19 mouse cellular contexts compared by ENCODE assay signal in the genomic region with DNA sequence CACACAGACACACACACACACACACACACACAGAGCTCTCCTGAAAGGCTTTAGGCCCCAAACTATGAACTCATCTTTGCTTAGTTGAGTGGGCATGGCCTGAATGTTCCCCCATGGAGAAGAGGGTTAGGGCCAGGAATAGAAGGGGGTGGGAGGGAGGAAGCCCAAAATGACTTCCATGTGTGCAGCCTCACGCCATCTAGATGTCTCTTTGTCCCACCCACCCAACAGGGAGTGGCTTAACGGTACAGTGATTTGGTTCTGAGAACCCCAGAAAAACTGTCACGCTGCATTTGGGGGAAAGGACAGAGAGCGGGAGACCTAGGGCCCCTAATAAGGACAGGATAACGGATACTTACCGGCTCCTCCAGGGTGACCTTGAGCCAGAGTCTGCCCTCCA. TPM values are rescaled to one million over a fixed set of nuclear protein-coding genes. Genes with fewer than 3 reads are reported as not detected.
DNase-seq lines count a peak whose midpoint lies in the region; ATAC-seq and TF ChIP-seq lines count a peak whose summit lies in the region.
"Had no signal": no experiment of that assay in that cellular context is flagged by ENCODE, and none has a peak within 500 bp of the region (broad histone marks: within the 10 kb centered on the region; RNA-seq: fewer than 3 reads in every experiment).

No protein-coding gene starts in this region.

- no peaks in the 10 kb centered on the region for H3K9me3 ChIP-seq in hindbrain, embryonic 11.5 days (ENCODE audit: control insufficient read depth, low read length)
- H3K9me3 ChIP-seq in hindbrain, embryonic 14.5 days (ENCODE audit: control insufficient read depth, low read length), result no peaks in the 10 kb centered on the region
- H3K9me3 ChIP-seq: forebrain, embryonic 13.5 days; kidney, embryonic 15.5 days; liver, embryonic 13.5 days; neural tube, embryonic 12.5 days had no signal

- H3K4me3 ChIP-seq in gastrocnemius, adult 2 months, result peak overlapping the region; percentile 40
- H3K4me3 ChIP-seq in hindbrain, embryonic 11.5 days (ENCODE audit: low read depth, low read length), result no peak overlapping the region
- H3K4me3 ChIP-seq in hindbrain, embryonic 14.5 days (replicated peaks; ENCODE audit: low read length), result no peak overlapping the region
- no peak overlapping the region for H3K4me3 ChIP-seq in embryonic fibroblast, embryonic 13.5 days (ENCODE audit: insufficient read depth, low read length)
- H3K4me3 ChIP-seq: forebrain, embryonic 13.5 days; kidney, embryonic 15.5 days; liver, embryonic 13.5 days; megakaryocyte, embryonic 14.5 days; neural tube, embryonic 12.5 days had no signal

- no peaks in the 10 kb centered on the region for H3K36me3 ChIP-seq in hindbrain, embryonic 11.5 days (ENCODE audit: control insufficient read depth, insufficient read depth, low read length)
- no peaks in the 10 kb centered on the region for H3K36me3 ChIP-seq in hindbrain, embryonic 14.5 days (replicated peaks; ENCODE audit: control insufficient read depth, insufficient read depth)
- H3K36me3 ChIP-seq: kidney, embryonic 15.5 days; liver, embryonic 13.5 days; neural tube, embryonic 12.5 days had no signal

- H3K4me1 ChIP-seq in hindbrain, embryonic 11.5 days (replicated peaks; ENCODE audit: control insufficient read depth, insufficient read depth, low read length), result 0 out of 2 replicates have a peak, but pooled peaks cover 2% of the 10 kb centered on the region
- H3K4me1 ChIP-seq in hindbrain, embryonic 14.5 days (replicated peaks; ENCODE audit: control insufficient read depth, insufficient read depth, low read length), result peaks cover 4% of the 10 kb centered on the region; the same call in 1 of the 2 replicates
- peaks cover 9% of the 10 kb centered on the region; the same call in 1 of the 2 replicates for H3K4me1 ChIP-seq in embryonic fibroblast, embryonic 13.5 days (ENCODE audit: control insufficient read depth, insufficient read depth, low read length)

- H3K27ac ChIP-seq in gastrocnemius, adult 2 months, result peak overlapping the region; percentile 79
- H3K27ac ChIP-seq in hindbrain, embryonic 11.5 days (ENCODE audit: low read depth, low read length), result no peak overlapping the region
- H3K27ac ChIP-seq in hindbrain, embryonic 14.5 days, result no peak overlapping the region
- H3K27ac ChIP-seq in embryonic fibroblast, embryonic 13.5 days (ENCODE audit: insufficient read depth, low read length), result peak overlapping the region; percentile 78
- H3K27ac ChIP-seq: forebrain, embryonic 13.5 days; liver, embryonic 13.5 days; neural tube, embryonic 12.5 days had no signal

- no peak for DNase-seq in gastrocnemius, adult 2 months
- no peak for DNase-seq in gastrocnemius, postnatal 10 days
- peak; percentile 29 for DNase-seq in hindbrain, embryonic 11.5 days (ENCODE audit: low spot score)
- DNase-seq in hindbrain, embryonic 14.5 days (ENCODE audit: low spot score), result no peak
- DNase-seq in cerebellum, adult 9-10 months, result no peak
- no peak for DNase-seq in left cerebral cortex, postnatal 36 days (ENCODE audit: low spot score in 2 of 2)
- DNase-seq in cerebellum, postnatal 14 days, result no peak
- DNase-seq: cerebellum, adult 11 months; heart, postnatal 10 days; liver, embryonic 13.5 days; right cerebral cortex, postnatal 14 days had no signal

- 49% methylated on average over 6 of the region's 6 CpGs for WGBS in hindbrain, embryonic 11.5 days
- 67% methylated on average over 6 of the region's 6 CpGs for WGBS in hindbrain, embryonic 14.5 days

- no peak overlapping the region for H3K4me2 ChIP-seq in hindbrain, embryonic 11.5 days (replicated peaks; ENCODE audit: low read depth, low read length)
- no peak overlapping the region for H3K4me2 ChIP-seq in hindbrain, embryonic 14.5 days (replicated peaks)
- H3K4me2 ChIP-seq: forebrain, embryonic 13.5 days; kidney, embryonic 15.5 days; liver, embryonic 13.5 days; neural tube, embryonic 12.5 days had no signal

- no peak for ATAC-seq in hindbrain, embryonic 11.5 days (ENCODE audit: low FRiP score)
- ATAC-seq in hindbrain, embryonic 14.5 days (ENCODE audit: low FRiP score), result no peak
- ATAC-seq: forebrain, embryonic 13.5 days; inflammation-experienced regulatory T-cells, adult 6 months; lung, postnatal 0 days had no signal

- TF ChIP-seq POLR2A in embryonic fibroblast, embryonic 13.5 days (IDR thresholded peaks at IDR 0.05; ENCODE audit: low read depth, low read length), result peak; percentile 51; the same call in 1 of the 2 replicates

- H3K27me3 ChIP-seq in hindbrain, embryonic 11.5 days (ENCODE audit: control insufficient read depth, insufficient read depth, low read length), result peaks cover 26% of the 10 kb centered on the region
- peaks cover 36% of the 10 kb centered on the region for H3K27me3 ChIP-seq in hindbrain, embryonic 14.5 days (ENCODE audit: control insufficient read depth, insufficient read depth, low read length)
- H3K27me3 ChIP-seq: Patski had no signal

- intact Hi-C loops in gastrocnemius, adult 2 months (cut with DNase I), result no loop called here
- intact Hi-C loops in left cerebral cortex, postnatal 36 days (cut with DNase I), result no loop called here

- H3K9ac ChIP-seq in hindbrain, embryonic 11.5 days (ENCODE audit: low read depth, low read length), result no peak overlapping the region
- H3K9ac ChIP-seq in hindbrain, embryonic 14.5 days, result no peak overlapping the region
- H3K9ac ChIP-seq: forebrain, embryonic 13.5 days; kidney, embryonic 15.5 days; liver, embryonic 13.5 days; neural tube, embryonic 12.5 days had no signal

- no peak for TF ChIP-seq CTCF in gastrocnemius, adult 2 months (IDR thresholded peaks at IDR 0.05)
- TF ChIP-seq CTCF in embryonic fibroblast, embryonic 13.5 days (IDR thresholded peaks at IDR 0.05; ENCODE audit: borderline replicate concordance, insufficient read depth, low read length), result no peak

RNA-seq across cellular contexts. Expression of a gene that starts 2.8 kb away (rescaled TPM):
- total RNA-seq in gastrocnemius, adult 2 months (2021), result 1 to 10 TPM; 2.5 TPM
- 1 to 10 TPM; 3.7 to 5.9 TPM for total RNA-seq in gastrocnemius, postnatal 10 days (2021)
- polyA plus RNA-seq in hindbrain, embryonic 11.5 days (2014; fragmentation: Nextera tagmentation; extraction: Ambion mirVana), result 0.54 and 0.66 TPM in 2 replicates
- 0.81 and 1.4 TPM in 2 replicates for polyA plus RNA-seq in hindbrain, embryonic 14.5 days (2014; fragmentation: Nextera tagmentation; extraction: Ambion mirVana)
- 15.6 and 23.3 TPM in 2 replicates for polyA plus RNA-seq in embryonic fibroblast, embryonic 13.5 days (2011; ENCODE audit: insufficient read length, low read depth, missing spikeins)
- 1 to 10 TPM; 4.9 to 9.0 TPM for total RNA-seq in left cerebral cortex, postnatal 36 days (2021)

RNA-seq across cellular contexts. Expression of a gene that starts 17.9 kb away (rescaled TPM):
- total RNA-seq in gastrocnemius, adult 2 months (2021), result 1 to 10 TPM; 1.1 to 1.7 TPM
- 1 to 10 TPM; 4.5 to 8.6 TPM for total RNA-seq in gastrocnemius, postnatal 10 days (2021)
- polyA plus RNA-seq in hindbrain, embryonic 11.5 days (2014; fragmentation: Nextera tagmentation; extraction: Ambion mirVana), result 5.6 and 6.1 TPM in 2 replicates
- 49.2 and 50.8 TPM in 2 replicates for polyA plus RNA-seq in hindbrain, embryonic 14.5 days (2014; fragmentation: Nextera tagmentation; extraction: Ambion mirVana)
- polyA plus RNA-seq in embryonic fibroblast, embryonic 13.5 days (2011; ENCODE audit: insufficient read length, low read depth, missing spikeins), result 3.8 and 9.4 TPM in 2 replicates
- 10 to 100 TPM; 53.5 to 65.7 TPM for total RNA-seq in left cerebral cortex, postnatal 36 days (2021)

RNA-seq across cellular contexts. Expression of a gene that starts 25.8 kb away (rescaled TPM):
- under 1 TPM; 0.36 to 0.39 TPM for total RNA-seq in gastrocnemius, adult 2 months (2021)
- 1 to 10 TPM; 1.2 to 1.4 TPM for total RNA-seq in gastrocnemius, postnatal 10 days (2021)
- 0.10 and 0.15 TPM in 2 replicates for polyA plus RNA-seq in hindbrain, embryonic 11.5 days (2014; fragmentation: Nextera tagmentation; extraction: Ambion mirVana)
- 0.27 and 0.39 TPM in 2 replicates for polyA plus RNA-seq in hindbrain, embryonic 14.5 days (2014; fragmentation: Nextera tagmentation; extraction: Ambion mirVana)
- 0.12 and 0.70 TPM in 2 replicates for polyA plus RNA-seq in embryonic fibroblast, embryonic 13.5 days (2011; ENCODE audit: insufficient read length, low read depth, missing spikeins)
- total RNA-seq in left cerebral cortex, postnatal 36 days (2021), result under 1 TPM; 0.32 to 0.75 TPM
- polyA plus RNA-seq: inflammation-experienced regulatory T-cells, adult 6 months had no signal

Comparison
In these comparisons a context has a peak if more than half of its experiments do, and no peak if none do; other contexts are left out.
1. H3K27ac ChIP-seq: peak in gastrocnemius, adult 2 months (single experiment) and embryonic fibroblast, embryonic 13.5 days (single experiment); none in hindbrain, embryonic 11.5 days (single experiment) and hindbrain, embryonic 14.5 days (single experiment).
2. RNA of a gene that starts 17.9 kb away (total RNA-seq): 53.5 to 65.7 TPM in left cerebral cortex, postnatal 36 days; 4.5 to 8.6 TPM in gastrocnemius, postnatal 10 days and 1.1 to 1.7 TPM in gastrocnemius, adult 2 months; every median in the first group is over 4 times any median in the second.